Mouse (Mus musculus): ENCODE results near the gene 2610528J11Rik. TPM values are rescaled to one million over a fixed set of nuclear protein-coding genes. Genes with fewer than 3 reads are reported as not detected.

The 2610528J11Rik gene
- polyA plus RNA-seq, 1 experiment from 2014 or later, result not detected

DNA sequence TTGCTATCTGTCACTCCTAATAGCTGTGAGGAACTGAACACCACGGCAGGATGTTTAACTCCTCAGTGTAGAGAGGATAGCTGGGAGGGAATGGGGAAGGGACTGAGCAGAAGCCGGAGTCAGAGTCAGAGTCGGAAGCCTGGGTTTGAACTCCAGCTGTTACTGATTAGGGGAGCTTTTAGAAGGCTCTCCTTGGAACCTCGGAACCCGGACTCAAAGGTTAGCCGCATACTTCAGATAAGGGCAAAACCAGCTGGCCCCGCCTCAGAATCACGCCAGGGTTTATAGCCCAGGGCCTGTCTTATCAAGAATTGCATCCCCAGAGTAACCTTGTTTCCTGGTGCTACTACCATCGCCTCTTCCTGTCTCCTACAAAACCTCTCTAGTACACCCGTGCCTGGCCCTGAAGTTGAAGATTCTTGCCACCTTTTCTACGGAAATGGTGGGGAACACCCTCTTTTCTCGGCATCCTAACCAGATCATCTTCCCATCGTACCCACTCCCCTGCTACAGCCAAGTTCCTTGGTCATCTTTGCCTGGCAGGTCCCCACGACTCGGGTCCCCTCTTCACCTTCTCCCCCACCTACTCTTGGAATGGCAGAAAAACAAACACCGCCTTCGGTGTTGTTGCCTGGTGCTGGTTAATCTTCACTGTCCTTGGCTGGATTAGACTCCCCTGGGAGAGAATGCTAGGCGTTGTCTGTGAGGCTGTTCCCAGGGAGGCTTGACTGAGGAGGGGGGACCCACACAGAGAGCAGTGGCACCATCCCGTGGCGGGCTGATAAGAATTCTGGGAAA lies 9.9 kb upstream of the 2610528J11Rik start:
- WGBS, result 33% methylated on average over 20 of the region's 20 CpGs
- no peak overlapping the region for H3K4me2 ChIP-seq (ENCODE audit: low read length)
- H3K4me3 ChIP-seq (ENCODE audit: low read depth, low read length), result no peak overlapping the region
- H3K36me3 ChIP-seq (ENCODE audit: control insufficient read depth, insufficient read depth, low read length), result no peaks in the 10 kb centered on the region
- H3K4me1 ChIP-seq (ENCODE audit: control insufficient read depth, insufficient read depth, low read length), result 0 out of 2 replicates have a peak, but pooled peaks cover 3% of the 10 kb centered on the region
- H3K9me3 ChIP-seq (replicated peaks; ENCODE audit: control insufficient read depth, low read length), result no peaks in the 10 kb centered on the region
- H3K27ac ChIP-seq (ENCODE audit: low read depth, low read length), result no peak overlapping the region
- H3K9ac ChIP-seq (ENCODE audit: low read length), result no peak overlapping the region
- ATAC-seq (no peak), DNase-seq (ENCODE audit: low spot score) (no peak)
- H3K27me3 ChIP-seq (replicated peaks; ENCODE audit: control insufficient read depth, insufficient read depth, low read length), result no peaks in the 10 kb centered on the region

DNA sequence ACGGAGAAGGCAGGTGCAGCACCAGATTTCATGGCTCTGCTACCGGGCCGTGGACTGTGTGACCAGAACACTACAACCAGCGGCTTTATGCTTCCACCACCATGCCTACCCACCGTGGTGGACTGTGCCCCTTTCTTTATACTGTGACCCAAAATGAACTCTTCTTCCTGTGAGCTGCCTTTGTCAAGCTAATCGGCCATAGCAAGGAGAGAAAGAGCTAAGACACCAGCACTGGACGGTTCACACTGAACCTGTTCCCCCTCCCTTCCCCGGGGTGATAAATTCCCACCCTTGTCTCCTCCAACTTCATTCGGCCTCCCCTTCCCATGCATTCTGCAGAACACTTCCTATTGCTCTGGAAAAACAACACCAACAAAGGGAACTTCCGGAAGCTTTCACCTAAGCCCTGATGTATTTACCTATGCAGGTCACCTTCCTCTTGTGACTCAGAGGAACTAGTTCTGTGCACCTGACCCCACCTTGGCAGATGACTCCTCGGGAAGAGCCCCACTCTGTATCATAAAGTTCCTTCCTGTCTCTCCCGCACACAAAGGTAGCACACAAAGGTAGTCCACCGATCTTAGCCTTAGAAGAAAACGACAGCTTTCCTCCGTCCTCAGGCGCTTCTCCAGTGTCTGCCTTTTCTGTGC lies 9.2 kb upstream of the 2610528J11Rik start:
- Histone ChIP-seq H3K27me3 (replicated peaks; ENCODE audit: control insufficient read depth, insufficient read depth, low read length) (no peaks in the 10 kb centered on the region), H3K4me2 (ENCODE audit: low read length) (no peak overlapping the region), H3K9ac (ENCODE audit: low read length) (no peak overlapping the region), H3K4me1 (ENCODE audit: control insufficient read depth, insufficient read depth, low read length) (0 out of 2 replicates have a peak, but pooled peaks cover 3% of the 10 kb centered on the region), H3K36me3 (ENCODE audit: control insufficient read depth, insufficient read depth, low read length) (no peaks in the 10 kb centered on the region), H3K27ac (ENCODE audit: low read depth, low read length) (no peak overlapping the region), H3K9me3 (replicated peaks; ENCODE audit: control insufficient read depth, low read length) (no peaks in the 10 kb centered on the region), H3K4me3 (ENCODE audit: low read depth, low read length) (no peak overlapping the region)
- no peak for ATAC-seq
- WGBS, result 41% methylated on average over 16 of the region's 16 CpGs
- DNase-seq (ENCODE audit: low spot score), result no peak

DNA sequence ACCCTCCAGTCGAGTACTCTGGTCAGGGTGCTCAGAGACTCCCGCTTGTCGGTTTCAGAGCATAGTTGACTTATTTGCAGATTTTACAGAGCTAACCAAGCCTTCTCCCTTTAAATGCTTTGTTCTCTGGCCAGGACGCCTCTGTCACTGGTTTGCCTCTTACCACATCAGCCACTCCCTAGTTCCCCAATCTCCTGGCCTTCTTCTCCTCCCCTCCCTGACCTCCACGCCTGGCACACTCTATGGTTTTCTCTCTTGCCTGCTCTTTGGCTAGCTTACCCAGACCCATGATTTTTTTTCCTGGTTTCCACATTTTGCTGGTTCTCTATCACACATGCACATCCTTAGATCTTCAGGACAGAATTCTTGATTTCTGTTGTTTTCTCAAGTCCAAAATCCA lies 8.6 kb upstream of the 2610528J11Rik start:
- 72% methylated on average over 5 of the region's 5 CpGs for WGBS
- no peak for ATAC-seq
- Histone ChIP-seq H3K4me2 (ENCODE audit: low read length) (no peak overlapping the region), H3K4me1 (ENCODE audit: control insufficient read depth, insufficient read depth, low read length) (0 out of 2 replicates have a peak, but pooled peaks cover 3% of the 10 kb centered on the region), H3K27ac (ENCODE audit: low read depth, low read length) (no peak overlapping the region), H3K9me3 (replicated peaks; ENCODE audit: control insufficient read depth, low read length) (no peaks in the 10 kb centered on the region), H3K36me3 (ENCODE audit: control insufficient read depth, insufficient read depth, low read length) (no peaks in the 10 kb centered on the region), H3K27me3 (replicated peaks; ENCODE audit: control insufficient read depth, insufficient read depth, low read length) (no peaks in the 10 kb centered on the region), H3K4me3 (ENCODE audit: low read depth, low read length) (no peak overlapping the region), H3K9ac (ENCODE audit: low read length) (no peak overlapping the region)
- no peak for DNase-seq (ENCODE audit: low spot score)

DNA sequence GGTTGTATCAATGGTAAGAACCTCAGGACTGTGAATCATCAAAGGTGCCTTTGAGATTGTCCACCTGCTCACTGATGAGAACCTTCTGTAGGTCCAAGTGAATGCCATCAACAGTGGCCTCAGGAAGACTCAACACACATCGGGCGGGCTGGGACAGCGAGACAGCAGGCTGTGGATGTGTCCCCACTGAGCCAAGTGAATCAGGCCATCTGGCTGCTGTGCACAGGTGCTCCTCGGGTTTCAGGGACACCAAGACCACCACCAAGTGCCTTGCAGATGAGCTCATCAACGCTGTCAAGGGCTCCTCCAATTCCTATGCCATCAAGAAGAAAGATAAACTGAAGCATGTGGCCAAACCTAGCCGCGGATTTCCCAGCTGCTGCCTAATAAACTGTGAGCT lies 4.6 kb upstream of the 2610528J11Rik start:
- no peaks in the 10 kb centered on the region for H3K27me3 ChIP-seq (replicated peaks; ENCODE audit: control insufficient read depth, insufficient read depth, low read length)
- 89% methylated on average over 7 of the region's 7 CpGs for WGBS
- no peaks in the 10 kb centered on the region for H3K4me1 ChIP-seq (ENCODE audit: control insufficient read depth, insufficient read depth, low read length)
- no peak overlapping the region for H3K9ac ChIP-seq (ENCODE audit: low read length)
- ATAC-seq (no peak), DNase-seq (ENCODE audit: low spot score) (no peak)
- H3K4me3 ChIP-seq (ENCODE audit: low read depth, low read length), result no peak overlapping the region
- no peak overlapping the region for H3K27ac ChIP-seq (ENCODE audit: low read depth, low read length)
- H3K9me3 ChIP-seq (replicated peaks; ENCODE audit: control insufficient read depth, low read length), result no peaks in the 10 kb centered on the region
- H3K36me3 ChIP-seq (ENCODE audit: control insufficient read depth, insufficient read depth, low read length), result no peaks in the 10 kb centered on the region
- no peak overlapping the region for H3K4me2 ChIP-seq (ENCODE audit: low read length)

DNA sequence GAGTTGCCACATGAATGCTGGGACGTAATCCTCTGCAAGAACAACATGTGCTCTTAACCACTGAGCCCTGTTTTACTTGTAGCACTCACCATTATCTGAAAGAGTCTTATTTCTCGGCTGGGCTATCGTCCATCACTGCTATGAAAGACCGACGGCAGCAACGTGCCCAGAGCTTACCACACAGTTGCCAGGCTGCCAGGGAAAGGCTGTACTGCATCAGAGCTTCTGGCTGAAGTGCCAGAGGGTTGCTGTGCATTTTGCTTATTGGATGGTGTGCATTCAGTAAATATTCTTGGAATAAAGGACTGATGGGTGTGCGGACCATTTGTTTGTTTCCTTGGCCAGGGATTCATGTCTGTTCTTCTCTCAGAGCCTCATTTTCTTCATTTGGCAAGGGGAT lies 2.8 kb upstream of the 2610528J11Rik start:
- no peak for ATAC-seq

DNA sequence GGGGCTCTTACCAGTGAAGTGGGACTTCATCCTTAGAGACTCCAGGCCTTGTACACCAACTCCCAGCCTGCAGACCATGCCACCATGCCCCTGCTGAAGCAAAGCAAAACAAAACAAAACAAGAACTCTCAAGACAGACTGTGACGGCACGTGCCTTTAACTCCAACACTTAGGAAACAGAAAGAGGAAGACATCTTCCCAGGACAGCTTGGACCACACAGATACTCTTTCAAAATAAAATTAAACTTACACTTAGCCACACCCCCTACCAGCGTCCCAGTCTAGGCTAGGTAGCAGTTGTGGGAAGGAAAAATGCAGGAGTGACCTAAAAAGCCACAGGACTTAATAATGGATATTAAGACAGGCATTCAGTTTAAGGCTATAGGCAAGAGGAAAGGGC lies 1.0 kb upstream of the 2610528J11Rik start:
- no peak for ATAC-seq
- no peak overlapping the region for H3K9ac ChIP-seq (ENCODE audit: low read length)
- no peaks in the 10 kb centered on the region for H3K9me3 ChIP-seq (replicated peaks; ENCODE audit: control insufficient read depth, low read length)
- no peak overlapping the region for H3K4me2 ChIP-seq (ENCODE audit: low read length)
- no peak overlapping the region for H3K27ac ChIP-seq (ENCODE audit: low read depth, low read length)
- H3K4me1 ChIP-seq (ENCODE audit: control insufficient read depth, insufficient read depth, low read length), result no peaks in the 10 kb centered on the region
- WGBS, result 68% methylated on average over 3 of the region's 3 CpGs
- no peaks in the 10 kb centered on the region for H3K36me3 ChIP-seq (ENCODE audit: control insufficient read depth, insufficient read depth, low read length)
- no peak overlapping the region for H3K4me3 ChIP-seq (ENCODE audit: low read depth, low read length)
- DNase-seq (ENCODE audit: low spot score), result no peak
- H3K27me3 ChIP-seq (replicated peaks; ENCODE audit: control insufficient read depth, insufficient read depth, low read length), result no peaks in the 10 kb centered on the region

More for the DNA sequence above, 2.8 kb upstream of the 2610528J11Rik start:
- no peaks in the 10 kb centered on the region for H3K36me3 ChIP-seq (ENCODE audit: control insufficient read depth, insufficient read depth, low read length)
- WGBS, result 77% methylated on average over 7 of the region's 7 CpGs
- no peak overlapping the region for H3K27ac ChIP-seq (ENCODE audit: low read depth, low read length)
- DNase-seq (ENCODE audit: low spot score), result peak; percentile 27
- H3K27me3 ChIP-seq (replicated peaks; ENCODE audit: control insufficient read depth, insufficient read depth, low read length), result no peaks in the 10 kb centered on the region
- H3K9ac ChIP-seq (ENCODE audit: low read length), result no peak overlapping the region
- H3K4me3 ChIP-seq (ENCODE audit: low read depth, low read length), result no peak overlapping the region
- H3K9me3 ChIP-seq (replicated peaks; ENCODE audit: control insufficient read depth, low read length), result no peaks in the 10 kb centered on the region
- no peaks in the 10 kb centered on the region for H3K4me1 ChIP-seq (ENCODE audit: control insufficient read depth, insufficient read depth, low read length)
- H3K4me2 ChIP-seq (ENCODE audit: low read length), result no peak overlapping the region

DNA sequence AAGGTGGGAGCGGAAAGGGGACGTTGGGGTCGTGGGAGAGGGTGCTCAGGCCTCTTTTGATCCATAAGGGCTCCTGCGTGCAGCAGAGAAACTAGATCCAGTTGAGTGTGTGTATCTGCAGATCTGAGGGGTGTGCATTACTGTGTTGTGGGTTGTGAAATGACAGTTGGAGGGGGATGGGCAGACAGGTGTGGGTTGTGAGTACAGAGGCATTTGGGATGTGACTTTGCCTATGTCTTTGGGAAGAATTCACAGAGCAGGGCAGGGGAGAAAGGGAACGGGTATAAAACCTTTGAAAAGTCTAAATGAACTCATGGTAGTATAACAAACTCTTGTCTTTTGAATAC lies 509 bp downstream of the 2610528J11Rik start:
- 32% methylated on average over 5 of the region's 5 CpGs for WGBS
- Histone ChIP-seq H3K4me1 (ENCODE audit: control insufficient read depth, insufficient read depth, low read length) (no peaks in the 10 kb centered on the region), H3K4me2 (ENCODE audit: low read length) (no peak overlapping the region), H3K36me3 (ENCODE audit: control insufficient read depth, insufficient read depth, low read length) (no peaks in the 10 kb centered on the region), H3K9ac (ENCODE audit: low read length) (no peak overlapping the region), H3K9me3 (replicated peaks; ENCODE audit: control insufficient read depth, low read length) (no peaks in the 10 kb centered on the region), H3K4me3 (ENCODE audit: low read depth, low read length) (no peak overlapping the region), H3K27ac (ENCODE audit: low read depth, low read length) (no peak overlapping the region), H3K27me3 (replicated peaks; ENCODE audit: control insufficient read depth, insufficient read depth, low read length) (no peaks in the 10 kb centered on the region)
- no peak for ATAC-seq
- no peak for DNase-seq (ENCODE audit: low spot score)

DNA sequence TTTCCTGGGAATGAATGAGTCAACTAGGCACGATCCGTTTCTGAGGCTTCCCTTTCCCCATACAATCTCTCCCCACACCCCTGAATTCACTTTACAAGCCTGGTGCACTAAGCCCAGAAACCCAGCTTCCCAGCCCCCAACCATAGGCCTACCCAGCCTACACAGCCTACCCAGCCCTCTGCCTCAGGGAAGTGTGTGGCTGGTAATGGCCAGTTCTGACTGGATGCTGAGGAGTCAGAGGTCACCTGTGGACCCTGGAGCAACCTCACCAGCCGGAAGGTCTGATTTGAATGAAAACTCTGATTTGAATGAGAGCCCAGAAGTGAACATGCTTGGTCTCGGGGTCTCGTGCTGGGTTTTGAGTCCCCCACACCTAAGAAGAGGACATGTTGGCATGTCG lies 921 bp downstream of the 2610528J11Rik start:
- 86% methylated on average over 6 of the region's 6 CpGs for WGBS
- ATAC-seq (no peak), DNase-seq (ENCODE audit: low spot score) (no peak)
- no peaks in the 10 kb centered on the region for H3K9me3 ChIP-seq (replicated peaks; ENCODE audit: control insufficient read depth, low read length)
- H3K4me3 ChIP-seq (ENCODE audit: low read depth, low read length), result no peak overlapping the region
- H3K36me3 ChIP-seq (ENCODE audit: control insufficient read depth, insufficient read depth, low read length), result no peaks in the 10 kb centered on the region
- H3K4me1 ChIP-seq (ENCODE audit: control insufficient read depth, insufficient read depth, low read length), result no peaks in the 10 kb centered on the region
- H3K27ac ChIP-seq (ENCODE audit: low read depth, low read length), result no peak overlapping the region
- no peak overlapping the region for H3K4me2 ChIP-seq (ENCODE audit: low read length)
- H3K9ac ChIP-seq (ENCODE audit: low read length), result no peak overlapping the region
- no peaks in the 10 kb centered on the region for H3K27me3 ChIP-seq (replicated peaks; ENCODE audit: control insufficient read depth, insufficient read depth, low read length)

DNA sequence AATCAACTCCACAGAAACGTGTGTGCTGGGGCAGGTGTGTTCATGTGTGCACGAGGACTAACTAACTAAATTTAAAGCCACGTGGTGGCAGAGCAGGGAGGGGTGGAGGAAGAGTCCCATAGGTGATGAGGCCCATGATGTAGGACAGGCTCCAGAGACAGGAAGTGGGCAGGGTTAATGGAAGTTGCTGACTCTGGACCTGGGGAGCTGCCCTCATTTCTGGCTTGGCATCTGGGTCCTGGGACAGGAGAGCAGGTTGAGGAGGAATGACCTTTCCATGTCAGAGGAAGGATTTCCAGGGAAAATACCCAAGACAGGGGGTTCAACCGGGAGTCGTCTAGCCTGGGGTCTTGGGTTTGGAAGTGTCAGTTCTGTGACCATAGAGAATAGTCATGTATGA lies 5.9 kb downstream of the 2610528J11Rik start:
- Histone ChIP-seq H3K4me3 (ENCODE audit: low read depth, low read length) (no peak overlapping the region), H3K4me2 (ENCODE audit: low read length) (no peak overlapping the region), H3K36me3 (ENCODE audit: control insufficient read depth, insufficient read depth, low read length) (no peaks in the 10 kb centered on the region), H3K9me3 (replicated peaks; ENCODE audit: control insufficient read depth, low read length) (no peaks in the 10 kb centered on the region), H3K27me3 (replicated peaks; ENCODE audit: control insufficient read depth, insufficient read depth, low read length) (no peaks in the 10 kb centered on the region), H3K4me1 (ENCODE audit: control insufficient read depth, insufficient read depth, low read length) (no peaks in the 10 kb centered on the region), H3K27ac (ENCODE audit: low read depth, low read length) (no peak overlapping the region), H3K9ac (ENCODE audit: low read length) (no peak overlapping the region)
- DNase-seq (ENCODE audit: low spot score) (no peak), ATAC-seq (no peak)
- 80% methylated on average over 5 of the region's 5 CpGs for WGBS
